Mouse (Mus musculus) heart, embryonic 13.5 days (tissue): ENCODE data around the gene Ado. TPM values are rescaled to one million over a fixed set of nuclear protein-coding genes. Genes with fewer than 3 reads are reported as not detected.

Experiments
- ATAC-seq: fragments of 200-750 bp; cut with Nextera tagmentation; 2 replicates; pipeline ENCODE4 v1.8.0; 2017; ENCODE audit warnings: moderate TSS enrichment; ENCODE audit not compliant: insufficient number of reproducible peaks, low FRiP score, low TSS enrichment; ENCODE audit errors: extremely low read depth
- H3K27ac ChIP-seq: fragments of 300-500 bp; sonication (generic); replicated peaks from 2 replicates; pipeline ENCODE4 v1.5.1; 2015; ENCODE audit warnings: moderate library complexity, mild to moderate bottlenecking, inconsistent platforms
- H3K27me3 ChIP-seq: fragments of 300-500 bp; sonication (generic); replicated peaks from 2 replicates; pipeline ENCODE4 v1.6.1; 2015; ENCODE audit warnings: mild to moderate bottlenecking, inconsistent platforms
- H3K36me3 ChIP-seq: fragments of 300-500 bp; sonication (generic); 2 replicates; pipeline ENCODE4 v1.6.1; 2015; ENCODE audit warnings: mild to moderate bottlenecking, inconsistent platforms
- H3K4me1 ChIP-seq: fragments of 300-500 bp; sonication (generic); 2 replicates; pipeline ENCODE4 v1.6.1; 2015; ENCODE audit warnings: inconsistent platforms
- H3K4me2 ChIP-seq: fragments of 300-500 bp; sonication (generic); 2 replicates; pipeline ENCODE4 v1.6.1; 2015; ENCODE audit warnings: inconsistent platforms, mild to moderate bottlenecking, moderate library complexity
- H3K4me3 ChIP-seq: fragments of 300-500 bp; sonication (generic); 2 replicates; pipeline ENCODE4 v1.5.1; 2015; ENCODE audit warnings: moderate library complexity, mild to moderate bottlenecking, inconsistent platforms
- H3K9ac ChIP-seq: fragments of 300-500 bp; sonication (generic); 2 replicates; pipeline ENCODE4 v1.6.1; 2015; ENCODE audit warnings: inconsistent platforms, mild to moderate bottlenecking, moderate library complexity
- H3K9me3 ChIP-seq: fragments of 300-500 bp; sonication (generic); 2 replicates; pipeline ENCODE4 v1.6.1; 2016; ENCODE audit warnings: inconsistent platforms
- WGBS: fragments of 180-500 bp; shearing (Covaris S2); methylation state at CpG from one replicate; pipeline ENCODE4 v1.1.7; 2015; ENCODE audit warnings: mixed read lengths; 5-methylcytosine and 5-hydroxymethylcytosine counted together
- polyA plus RNA-seq: library from polyadenylated mRNA; unstranded; fragments of >200 nt; fragmentation: Nextera tagmentation; extraction: Ambion mirVana; gene quantifications from 2 replicates; pipeline ENCODE4 v1.2.1, GENCODE M21; 2015

The Ado gene
- polyA plus RNA-seq = 42.8 and 43.2 TPM in 2 replicates

DNA sequence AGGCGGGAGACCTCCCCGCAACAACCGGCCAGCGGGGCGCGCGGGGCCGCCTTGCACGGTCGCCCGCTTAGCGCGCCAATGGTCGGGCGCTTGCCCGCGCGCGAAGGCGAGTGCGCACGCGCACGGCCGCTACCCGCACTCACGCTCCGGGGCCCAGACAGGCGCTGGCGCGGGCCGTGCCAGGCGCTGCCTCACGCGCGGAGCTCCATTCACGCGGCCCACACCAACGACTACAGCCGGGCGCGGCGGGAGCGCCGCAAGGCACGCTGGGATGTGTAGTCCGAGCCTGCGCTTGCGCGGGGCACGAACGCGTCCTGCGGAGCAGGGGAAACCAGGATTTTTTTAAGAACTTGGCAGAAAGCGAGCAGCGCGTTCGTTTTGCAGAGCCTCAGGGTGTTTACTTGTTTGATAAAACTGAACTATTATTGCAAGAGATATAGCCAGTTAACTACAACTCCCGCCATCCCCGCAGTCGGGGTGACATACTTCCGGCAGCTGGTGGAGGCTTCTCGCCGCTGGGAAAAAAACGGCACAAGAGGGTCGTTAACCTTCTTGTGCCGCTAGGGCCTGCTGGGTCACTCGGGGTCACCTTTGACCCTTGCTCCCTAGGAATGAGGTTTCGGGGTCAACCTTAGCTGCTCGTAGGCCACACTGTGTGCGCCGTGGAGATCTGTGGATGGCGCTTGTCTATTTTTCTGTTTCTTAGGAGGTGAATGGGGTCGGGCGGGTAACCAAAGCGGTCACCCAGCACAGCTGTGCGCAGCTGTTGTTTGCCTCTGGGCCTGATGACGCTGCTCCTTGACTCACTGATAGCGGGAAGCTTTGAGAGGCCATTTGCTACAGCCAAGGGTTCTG is at the start of gene Ado:
Gene Ado, minus strand, starts transcription at position 79 of the 855 bp plus-strand sequence.
- Histone ChIP-seq H3K4me1 (peaks cover 39% of the 10 kb centered on the region), H3K9me3 (no peaks in the 10 kb centered on the region), H3K4me2 (peak within 1 kb of the TSS; percentile 98), H3K27me3 (no peaks in the 10 kb centered on the region), H3K9ac (peak within 1 kb of the TSS; percentile 94), H3K27ac (peak within 1 kb of the TSS; percentile 92), H3K36me3 (peaks cover 9% of the 10 kb centered on the region), H3K4me3 (peak within 1 kb of the TSS; percentile 89)
- under 1% methylated on average over 79 of the region's 79 CpGs for WGBS
- peak; percentile 89 for ATAC-seq

GRCm38 (mm10) chr10:67595278-67595677 is 46.5 kb upstream of the Ado start:
- no peak overlapping the region for H3K4me3 ChIP-seq
- no peaks in the 10 kb centered on the region for H3K36me3 ChIP-seq
- peaks cover 8% of the 10 kb centered on the region for H3K4me1 ChIP-seq
- no peak overlapping the region for H3K27ac ChIP-seq
- WGBS = 79% methylated on average over 3 of the region's 3 CpGs
- no peak overlapping the region for H3K4me2 ChIP-seq
- H3K27me3 ChIP-seq = no peaks in the 10 kb centered on the region
- no peak overlapping the region for H3K9ac ChIP-seq
- no peak for ATAC-seq
- H3K9me3 ChIP-seq = no peaks in the 10 kb centered on the region

DNA sequence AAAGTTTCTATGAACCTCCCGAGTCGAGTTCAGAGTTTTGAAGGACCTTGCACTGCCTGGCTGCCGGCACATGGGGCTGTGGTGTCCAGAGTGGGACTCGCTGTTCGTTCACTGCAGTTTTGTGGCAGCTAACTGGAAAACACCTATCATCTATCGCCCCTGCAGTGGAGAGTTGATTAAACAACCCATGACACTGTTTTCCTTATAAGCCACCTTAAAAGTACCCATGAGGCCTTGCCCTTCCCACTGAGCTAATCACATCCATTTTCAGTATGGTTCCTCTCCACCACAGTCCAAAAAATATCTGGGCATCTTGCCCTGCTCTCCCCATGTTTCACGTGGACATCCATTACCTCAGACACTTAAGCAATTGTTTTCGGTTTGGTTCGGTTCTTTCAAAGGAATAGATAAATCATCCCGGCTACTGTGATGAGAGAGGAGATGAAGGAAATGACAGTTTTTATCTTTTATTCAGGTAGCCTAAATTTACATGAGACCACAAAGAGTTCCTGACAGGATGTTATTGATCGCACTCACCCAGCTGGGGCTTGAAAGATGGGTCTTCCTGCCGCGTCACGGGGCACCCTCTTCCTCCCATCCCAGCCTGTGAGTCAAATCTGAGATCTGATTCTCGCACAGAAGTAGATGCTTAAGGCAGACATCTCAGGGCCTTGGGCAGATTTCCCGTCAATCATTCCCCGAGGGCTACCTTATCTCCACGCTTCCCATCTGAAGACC is 37.3 kb upstream of the Ado start:
- no peak overlapping the region for H3K4me3 ChIP-seq
- H3K4me1 ChIP-seq = 0 out of 2 replicates have a peak, but pooled peaks cover 9% of the 10 kb centered on the region
- 73% methylated on average over 18 of the region's 18 CpGs for WGBS
- no peak for ATAC-seq
- H3K27me3 ChIP-seq = no peaks in the 10 kb centered on the region
- H3K36me3 ChIP-seq = no peaks in the 10 kb centered on the region
- no peak overlapping the region for H3K9ac ChIP-seq
- no peaks in the 10 kb centered on the region for H3K9me3 ChIP-seq
- H3K27ac ChIP-seq = no peak overlapping the region
- H3K4me2 ChIP-seq = no peak overlapping the region

DNA sequence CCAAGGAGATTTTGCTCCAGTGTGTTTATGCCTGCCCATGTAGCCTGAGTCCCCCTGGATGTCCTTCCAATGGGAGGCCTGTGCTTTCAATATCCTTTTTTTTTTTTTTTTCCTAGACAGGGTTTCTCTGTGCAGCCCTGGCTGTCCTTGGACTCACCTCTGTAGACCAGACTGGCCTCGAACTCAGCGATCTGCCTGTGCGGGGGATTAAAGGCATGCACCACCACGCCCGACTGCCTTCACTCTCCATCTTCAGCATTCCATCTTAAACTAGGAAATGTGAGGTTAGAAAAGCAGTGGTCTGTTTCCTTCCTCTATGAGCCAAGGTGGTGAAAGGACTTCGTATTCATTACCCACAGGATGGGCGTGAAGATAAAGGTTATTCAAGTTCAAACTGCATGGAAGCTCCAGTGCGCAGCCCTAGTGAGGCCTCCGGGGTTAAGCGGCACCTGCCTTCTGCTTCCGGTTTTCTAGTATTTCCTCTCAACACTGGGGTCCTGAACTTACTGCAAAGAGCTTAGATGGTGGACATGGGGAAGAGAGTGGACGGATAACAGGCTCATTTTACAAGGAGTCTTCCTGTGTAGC is 33.0 kb upstream of the Ado start:
- no peak for ATAC-seq
- no peak overlapping the region for H3K9ac ChIP-seq
- H3K9me3 ChIP-seq = no peaks in the 10 kb centered on the region
- no peaks in the 10 kb centered on the region for H3K36me3 ChIP-seq
- no peak overlapping the region for H3K27ac ChIP-seq
- 57% methylated on average over 12 of the region's 12 CpGs for WGBS
- H3K4me2 ChIP-seq = no peak overlapping the region
- H3K4me1 ChIP-seq = peaks cover 22% of the 10 kb centered on the region
- H3K4me3 ChIP-seq = no peak overlapping the region
- H3K27me3 ChIP-seq = no peaks in the 10 kb centered on the region

DNA sequence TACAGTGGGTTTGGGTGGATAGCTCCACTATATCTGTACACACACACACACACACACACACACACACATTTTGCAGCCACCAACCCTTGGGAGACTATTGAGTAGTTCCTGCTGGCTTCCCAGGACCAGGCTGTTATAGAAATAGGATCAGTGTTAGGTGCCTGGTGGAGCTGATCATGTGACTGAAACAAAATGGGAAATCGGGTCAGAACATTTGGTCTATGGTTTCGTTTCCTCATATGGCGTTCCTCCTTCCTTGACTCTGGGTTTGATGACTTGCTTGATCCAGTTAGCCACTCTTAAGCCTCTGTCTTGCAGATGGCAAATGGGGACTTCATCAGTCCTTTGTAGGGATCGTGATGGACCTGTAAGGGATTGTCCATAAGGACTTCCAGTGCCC is 31.1 kb upstream of the Ado start:
- Histone ChIP-seq H3K4me1 (peaks cover 22% of the 10 kb centered on the region), H3K27me3 (no peaks in the 10 kb centered on the region), H3K9me3 (no peaks in the 10 kb centered on the region), H3K36me3 (no peaks in the 10 kb centered on the region), H3K4me2 (no peak overlapping the region), H3K9ac (no peak overlapping the region), H3K27ac (no peak overlapping the region), H3K4me3 (no peak overlapping the region)
- no peak for ATAC-seq
- WGBS = 82% methylated on average over 4 of the region's 4 CpGs

DNA sequence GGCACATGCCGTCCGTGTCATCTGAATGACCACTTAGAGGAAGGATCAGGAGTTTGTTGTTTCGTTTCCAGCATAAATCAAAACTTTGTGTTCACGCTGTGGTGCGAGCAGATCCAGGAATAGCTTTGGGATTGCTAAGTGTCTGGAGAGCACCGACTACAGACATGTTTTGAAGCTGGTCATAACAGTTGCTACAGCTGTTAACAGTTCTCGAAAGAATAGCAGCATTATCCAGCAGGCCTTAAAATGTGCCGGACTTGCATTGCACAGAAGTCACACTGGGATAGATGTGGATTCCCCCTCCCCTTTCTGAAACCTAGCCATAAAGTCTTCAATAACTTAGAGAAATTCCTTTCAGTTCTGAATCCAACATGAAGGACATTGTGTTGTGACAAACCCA is 24.6 kb upstream of the Ado start:
- H3K4me1 ChIP-seq = peaks cover 24% of the 10 kb centered on the region
- no peak overlapping the region for H3K4me3 ChIP-seq
- H3K27me3 ChIP-seq = no peaks in the 10 kb centered on the region
- ATAC-seq = no peak
- peak overlapping the region; percentile 18; the same call in 1 of the 2 replicates for H3K4me2 ChIP-seq
- no peak overlapping the region for H3K9ac ChIP-seq
- WGBS = 35% methylated on average over 8 of the region's 8 CpGs
- no peaks in the 10 kb centered on the region for H3K9me3 ChIP-seq
- 0 out of 2 replicates have a peak overlapping the region, but pooled peaks have one; percentile 21 for H3K27ac ChIP-seq
- H3K36me3 ChIP-seq = no peaks in the 10 kb centered on the region

DNA sequence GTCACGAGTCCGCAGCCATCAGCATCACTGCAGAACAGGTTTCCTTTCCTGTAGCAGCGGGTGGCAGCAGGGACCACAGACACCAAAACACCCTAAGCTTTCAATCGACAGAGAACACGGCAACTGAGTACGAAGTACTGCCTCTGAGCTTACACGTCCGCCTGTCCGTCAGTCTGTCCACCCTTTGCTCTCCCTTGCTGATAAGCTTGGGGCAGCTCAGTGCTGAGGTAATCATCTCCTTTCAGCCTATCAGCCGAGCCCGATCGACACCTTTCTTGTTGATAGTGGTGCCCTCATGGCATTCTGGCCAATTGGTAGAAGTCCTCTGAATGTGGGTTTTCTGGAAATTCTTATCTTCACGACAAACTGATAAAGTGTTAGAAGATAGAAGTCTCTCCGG is 22.7 kb upstream of the Ado start:
- no peak overlapping the region; the same call in 1 of the 2 replicates for H3K4me2 ChIP-seq
- WGBS = 41% methylated on average over 14 of the region's 14 CpGs
- H3K9me3 ChIP-seq = no peaks in the 10 kb centered on the region
- no peaks in the 10 kb centered on the region for H3K36me3 ChIP-seq
- ATAC-seq = no peak
- H3K4me3 ChIP-seq = no peak overlapping the region
- H3K27ac ChIP-seq = no peak overlapping the region
- no peak overlapping the region for H3K9ac ChIP-seq
- no peaks in the 10 kb centered on the region for H3K27me3 ChIP-seq
- peaks cover 15% of the 10 kb centered on the region for H3K4me1 ChIP-seq

- H3K4me3 ChIP-seq = no peak overlapping the region
- no peak for ATAC-seq
- H3K36me3 ChIP-seq = no peaks in the 10 kb centered on the region
- H3K9ac ChIP-seq = no peak overlapping the region
- H3K27me3 ChIP-seq = peaks cover 4% of the 10 kb centered on the region; the same call in 1 of the 2 replicates
- no peak overlapping the region for H3K27ac ChIP-seq
- no peak overlapping the region for H3K4me2 ChIP-seq
- 48% methylated on average over 7 of the region's 7 CpGs for WGBS
- peaks cover 15% of the 10 kb centered on the region for H3K4me1 ChIP-seq
- H3K9me3 ChIP-seq = no peaks in the 10 kb centered on the region
Observed at GRCm38 (mm10) chr10:67569539-67569938, 20.8 kb upstream of the Ado start.

DNA sequence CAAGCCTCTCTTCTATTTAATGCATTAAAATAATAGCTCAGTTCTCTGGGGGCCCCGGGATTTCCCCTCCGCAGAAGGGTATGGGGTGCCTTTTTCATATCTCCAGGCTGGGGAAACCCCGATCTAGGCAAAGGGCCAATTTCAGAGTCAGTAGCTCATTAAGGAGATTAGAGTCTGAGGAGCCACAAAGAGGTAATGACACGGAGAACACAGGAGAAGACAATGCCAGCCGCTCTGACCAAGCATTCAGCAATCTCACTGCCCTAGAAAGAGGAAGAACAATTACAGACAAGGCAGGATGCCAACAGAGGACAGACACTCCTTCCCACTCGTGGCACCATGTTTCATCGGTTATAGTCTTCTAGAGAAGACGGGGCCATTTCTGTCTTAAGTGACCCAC is 17.3 kb upstream of the Ado start:
- H3K27me3 ChIP-seq = peaks cover 15% of the 10 kb centered on the region
- no peak overlapping the region for H3K4me3 ChIP-seq
- no peaks in the 10 kb centered on the region for H3K9me3 ChIP-seq
- H3K4me1 ChIP-seq = peaks cover 4% of the 10 kb centered on the region
- no peak for ATAC-seq
- WGBS = 62% methylated on average over 8 of the region's 8 CpGs
- no peak overlapping the region for H3K4me2 ChIP-seq
- H3K9ac ChIP-seq = no peak overlapping the region
- H3K36me3 ChIP-seq = no peaks in the 10 kb centered on the region
- no peak overlapping the region for H3K27ac ChIP-seq

GRCm38 (mm10) chr10:67564509-67564908 is 15.8 kb upstream of the Ado start:
- no peak overlapping the region for H3K4me3 ChIP-seq
- H3K9me3 ChIP-seq = no peaks in the 10 kb centered on the region
- no peak overlapping the region for H3K4me2 ChIP-seq
- peaks cover 17% of the 10 kb centered on the region for H3K27me3 ChIP-seq
- H3K36me3 ChIP-seq = no peaks in the 10 kb centered on the region
- 83% methylated on average over 7 of the region's 7 CpGs for WGBS
- no peak for ATAC-seq
- H3K9ac ChIP-seq = no peak overlapping the region
- no peak overlapping the region for H3K27ac ChIP-seq
- H3K4me1 ChIP-seq = peaks cover under 1% of the 10 kb centered on the region

- Histone ChIP-seq H3K27me3 (peaks cover 18% of the 10 kb centered on the region), H3K4me2 (no peak overlapping the region), H3K36me3 (no peaks in the 10 kb centered on the region), H3K27ac (no peak overlapping the region), H3K9me3 (0 out of 2 replicates have a peak, but pooled peaks cover 3% of the 10 kb centered on the region), H3K4me1 (no peaks in the 10 kb centered on the region; the same call in 1 of the 2 replicates), H3K4me3 (no peak overlapping the region), H3K9ac (no peak overlapping the region)
- ATAC-seq = no peak
- 40% methylated on average over 1 of the region's 1 CpGs for WGBS
Observed at GRCm38 (mm10) chr10:67561185-67561584, 12.4 kb upstream of the Ado start.
